Mouse (Mus musculus): ENCODE data around the gene Kcne4. TPM values are rescaled to one million over a fixed set of nuclear protein-coding genes. Genes with fewer than 3 reads are reported as not detected.

Kcne4 gene
- polyA plus RNA-seq, 2 experiments = 9.0 to 18.3 TPM

- Histone ChIP-seq H3K27me3 (ENCODE audit: control insufficient read depth, insufficient read depth, low read length) (no peaks in the 10 kb centered on the region), H3K4me3 (replicated peaks; ENCODE audit: low read length) (no peak overlapping the region), H3K4me1 (ENCODE audit: control insufficient read depth, insufficient read depth, low read length) (0 out of 2 replicates have a peak, but pooled peaks cover 4% of the 10 kb centered on the region), H3K36me3 (ENCODE audit: control insufficient read depth, insufficient read depth, low read length) (no peaks in the 10 kb centered on the region), H3K4me2 (replicated peaks; ENCODE audit: low read depth, low read length, severe bottlenecking) (no peak overlapping the region), H3K27ac (replicated peaks; ENCODE audit: low read depth, low read length) (0 out of 2 replicates have a peak overlapping the region, but pooled peaks have one; percentile 48), H3K9me3 (ENCODE audit: control insufficient read depth, low read length) (no peaks in the 10 kb centered on the region), H3K9ac (ENCODE audit: low read depth, low read length, severe bottlenecking) (no peak overlapping the region)
- 72% methylated on average over 4 of the region's 4 CpGs for WGBS
- ATAC-seq (ENCODE audit: low FRiP score, low read depth) (no peak), DNase-seq (ENCODE audit: low spot score) (no peak)
- no peak for TF ChIP-seq POLR2A (IDR thresholded peaks at IDR 0.05; ENCODE audit: borderline replicate concordance, extremely low read depth, insufficient read depth, insufficient read length)
Measured at GRCm38 (mm10) chr1:78864799-78865346, 48.3 kb downstream of the Kcne4 start.

GRCm38 (mm10) chr1:78865991-78866390 is 49.4 kb downstream of the Kcne4 start:
- ATAC-seq (ENCODE audit: low FRiP score, low read depth) (no peak), DNase-seq (ENCODE audit: low spot score) (no peak)
- H3K36me3 ChIP-seq (ENCODE audit: control insufficient read depth, insufficient read depth, low read length) = no peaks in the 10 kb centered on the region
- WGBS = 86% methylated on average over 5 of the region's 5 CpGs
- H3K4me1 ChIP-seq (ENCODE audit: control insufficient read depth, insufficient read depth, low read length) = 0 out of 2 replicates have a peak, but pooled peaks cover 4% of the 10 kb centered on the region
- no peak overlapping the region for H3K4me2 ChIP-seq (replicated peaks; ENCODE audit: low read depth, low read length, severe bottlenecking)
- H3K27me3 ChIP-seq (ENCODE audit: control insufficient read depth, insufficient read depth, low read length) = no peaks in the 10 kb centered on the region
- no peak overlapping the region for H3K9ac ChIP-seq (ENCODE audit: low read depth, low read length, severe bottlenecking)
- no peak overlapping the region for H3K4me3 ChIP-seq (replicated peaks; ENCODE audit: low read length)
- no peak overlapping the region for H3K27ac ChIP-seq (replicated peaks; ENCODE audit: low read depth, low read length)
- H3K9me3 ChIP-seq (ENCODE audit: control insufficient read depth, low read length) = no peaks in the 10 kb centered on the region
- no peak for TF ChIP-seq POLR2A (IDR thresholded peaks at IDR 0.05; ENCODE audit: borderline replicate concordance, extremely low read depth, insufficient read depth, insufficient read length)

GRCm38 (mm10) chr1:78866455-78866854 is 49.9 kb downstream of the Kcne4 start:
- no peak for TF ChIP-seq POLR2A (IDR thresholded peaks at IDR 0.05; ENCODE audit: borderline replicate concordance, extremely low read depth, insufficient read depth, insufficient read length)
- DNase-seq (ENCODE audit: low spot score) (no peak), ATAC-seq (ENCODE audit: low FRiP score, low read depth) (no peak)
- Histone ChIP-seq H3K4me1 (ENCODE audit: control insufficient read depth, insufficient read depth, low read length) (0 out of 2 replicates have a peak, but pooled peaks cover 4% of the 10 kb centered on the region), H3K27me3 (ENCODE audit: control insufficient read depth, insufficient read depth, low read length) (no peaks in the 10 kb centered on the region), H3K9me3 (ENCODE audit: control insufficient read depth, low read length) (no peaks in the 10 kb centered on the region), H3K9ac (ENCODE audit: low read depth, low read length, severe bottlenecking) (no peak overlapping the region), H3K27ac (replicated peaks; ENCODE audit: low read depth, low read length) (no peak overlapping the region), H3K4me3 (replicated peaks; ENCODE audit: low read length) (no peak overlapping the region), H3K36me3 (ENCODE audit: control insufficient read depth, insufficient read depth, low read length) (no peaks in the 10 kb centered on the region), H3K4me2 (replicated peaks; ENCODE audit: low read depth, low read length, severe bottlenecking) (no peak overlapping the region)
- WGBS = 90% methylated on average over 2 of the region's 2 CpGs

Other genes with a start within 250 kb of the Kcne4 start
- 35.0 and 39.7 TPM in 2 replicates for gene Acsl3, start 158.9 kb upstream of the Kcne4 start, polyA plus RNA-seq (2012; rRNA removed)
- gene Acsl3, start 158.9 kb upstream of the Kcne4 start, polyA plus RNA-seq (2014; fragmentation: Nextera tagmentation; extraction: Ambion mirVana) = 58.5 and 64.8 TPM in 2 replicates
- gene Utp14b, start 158.7 kb upstream of the Kcne4 start, polyA plus RNA-seq (2012; rRNA removed) = 3.8 and 4.5 TPM in 2 replicates
- gene Utp14b, start 158.7 kb upstream of the Kcne4 start, polyA plus RNA-seq (2014; fragmentation: Nextera tagmentation; extraction: Ambion mirVana) = 3.9 and 4.6 TPM in 2 replicates